Mouse (Mus musculus): ENCODE measurements around the gene Ranbp17. TPM values are rescaled to one million over a fixed set of nuclear protein-coding genes. Genes with fewer than 3 reads are reported as not detected.

Gene Ranbp17
- polyA plus RNA-seq, 1 experiment from 2014 or later = 1.1 TPM

DNA sequence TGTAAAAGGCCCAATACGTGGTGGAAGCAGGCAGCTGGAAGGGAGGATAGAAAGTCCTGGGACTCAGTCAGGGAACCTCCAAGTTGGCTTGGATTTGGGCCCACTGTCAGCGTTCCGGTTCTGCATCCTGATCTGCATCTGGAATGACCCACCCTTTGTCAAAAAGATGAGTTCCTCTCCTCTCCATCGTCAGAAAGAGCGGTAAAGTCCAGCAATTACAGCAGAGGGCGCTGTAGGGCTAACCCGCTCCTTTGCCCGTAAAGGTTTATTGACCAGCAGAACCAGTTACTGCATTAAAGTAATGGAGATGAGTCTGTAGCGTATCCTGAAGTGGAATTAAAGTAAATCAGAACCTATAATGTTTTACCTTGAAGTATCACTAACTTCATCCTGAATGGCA is 343.1 kb downstream of the Ranbp17 start:
- no peaks in the 10 kb centered on the region for H3K36me3 ChIP-seq (replicated peaks; ENCODE audit: insufficient read depth, low read length)
- no peaks in the 10 kb centered on the region for H3K27me3 ChIP-seq (ENCODE audit: insufficient read depth, low read length)
- no peaks in the 10 kb centered on the region for H3K4me1 ChIP-seq (ENCODE audit: insufficient read depth)
- H3K4me2 ChIP-seq (ENCODE audit: low read depth, low read length) = no peak overlapping the region
- ATAC-seq (no peak), DNase-seq (peak; percentile 67)
- H3K27ac ChIP-seq (ENCODE audit: low read depth) = no peak overlapping the region
- no peaks in the 10 kb centered on the region for H3K9me3 ChIP-seq (ENCODE audit: low read length)
- WGBS (ENCODE audit: insufficient replicate concordance) = 12% methylated on average over 9 of the region's 9 CpGs
- H3K4me3 ChIP-seq (ENCODE audit: low read depth, low read length) = no peak overlapping the region
- H3K9ac ChIP-seq (replicated peaks) = no peak overlapping the region
- no peak for TF ChIP-seq EP300 (IDR thresholded peaks at IDR 0.05; ENCODE audit: low read depth)
- TF ChIP-seq CTCF (IDR thresholded peaks at IDR 0.05; ENCODE audit: low read depth) = peak; percentile 80

DNA sequence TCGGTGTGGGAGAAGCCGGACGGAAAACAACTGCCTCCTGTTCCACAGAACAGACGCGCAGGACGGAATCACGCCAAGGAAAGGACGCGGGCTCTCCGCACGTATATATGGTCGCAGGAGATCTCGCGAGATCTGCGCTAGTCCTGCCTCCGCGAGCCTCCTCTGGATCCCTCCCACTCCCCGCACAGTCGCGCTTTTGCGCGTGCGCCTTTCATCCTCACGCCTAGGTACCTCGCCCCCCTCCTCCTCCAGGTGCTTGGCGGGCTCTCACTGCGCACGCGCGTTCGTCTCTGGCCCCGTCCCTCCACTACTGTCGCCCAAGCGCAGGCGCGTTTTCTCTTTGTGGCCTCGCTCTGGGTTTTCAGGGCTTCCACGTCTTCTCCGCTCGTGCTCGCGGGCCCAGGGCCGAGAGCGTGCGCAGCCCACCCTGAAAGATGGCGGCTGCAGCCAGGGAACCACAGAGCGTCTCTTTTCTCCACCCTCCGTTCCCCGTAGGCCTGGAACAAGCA is 350.5 kb downstream of the Ranbp17 start, which contains the start of gene Npm1:
Gene Npm1, minus strand, starts transcription at position 209 of the 509 bp plus-strand sequence.
- Histone ChIP-seq H3K36me3 (replicated peaks; ENCODE audit: insufficient read depth, low read length) (peaks cover 26% of the 10 kb centered on the region), H3K9me3 (ENCODE audit: low read length) (no peaks in the 10 kb centered on the region), H3K9ac (replicated peaks) (peak within 1 kb of the TSS; percentile 84), H3K27me3 (ENCODE audit: insufficient read depth, low read length) (no peaks in the 10 kb centered on the region), H3K4me1 (ENCODE audit: insufficient read depth) (peaks cover 10% of the 10 kb centered on the region), H3K4me2 (ENCODE audit: low read depth, low read length) (peak within 1 kb of the TSS; percentile 97), H3K27ac (ENCODE audit: low read depth) (peak within 1 kb of the TSS; percentile 83), H3K4me3 (ENCODE audit: low read depth, low read length) (peak within 1 kb of the TSS; percentile 89)
- DNase-seq (peak; percentile 98), ATAC-seq (peak; percentile 98)
- 4% methylated on average over 47 of the region's 49 CpGs for WGBS (ENCODE audit: insufficient replicate concordance)
- TF ChIP-seq EP300 (IDR thresholded peaks at IDR 0.05; ENCODE audit: low read depth) (no peak; the same call in 1 of the 2 replicates), CTCF (IDR thresholded peaks at IDR 0.05; ENCODE audit: low read depth) (no peak)

DNA sequence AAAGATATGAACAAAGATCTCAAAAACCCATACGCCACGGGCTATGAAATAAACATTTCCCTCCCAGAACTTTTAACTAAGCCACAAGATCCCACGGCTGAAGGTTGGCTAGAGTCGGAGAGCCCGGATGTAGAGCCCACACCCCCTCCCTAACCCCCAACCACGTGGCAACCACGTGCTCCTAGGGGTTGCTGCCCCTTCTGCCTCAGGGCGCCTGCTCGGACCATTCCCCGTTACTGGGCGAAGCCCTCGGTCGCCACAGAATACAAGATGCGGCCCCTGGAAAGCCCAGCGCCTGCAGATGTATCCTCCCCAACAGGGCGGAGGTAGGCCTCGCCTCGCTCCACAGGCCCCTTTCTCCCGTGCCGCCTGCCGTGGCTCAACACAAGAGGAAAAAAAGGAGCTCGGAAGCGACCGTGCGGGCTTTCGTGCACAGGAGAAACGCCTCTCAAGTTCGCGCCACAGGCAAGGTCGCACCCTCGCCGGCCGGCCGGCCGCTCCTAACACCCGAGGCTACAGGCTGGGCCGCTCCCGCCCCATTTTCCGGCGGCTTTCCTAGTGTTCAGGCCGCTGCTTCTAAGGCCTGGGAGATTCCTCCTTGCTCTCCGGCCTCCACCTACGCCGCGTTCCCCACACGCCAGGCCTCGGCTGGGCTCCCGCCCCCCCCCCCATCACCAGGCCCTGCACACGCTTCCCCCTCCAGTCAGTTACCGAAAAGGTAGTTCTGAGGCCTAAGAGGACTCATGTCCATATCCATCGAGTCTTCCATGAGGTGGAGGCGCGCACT is 351.1 kb downstream of the Ranbp17 start:
- DNase-seq (peak; percentile 79), ATAC-seq (peak; percentile 52)
- Histone ChIP-seq H3K27ac (ENCODE audit: low read depth) (peak overlapping the region; percentile 83), H3K4me1 (ENCODE audit: insufficient read depth) (peaks cover 10% of the 10 kb centered on the region), H3K9me3 (ENCODE audit: low read length) (no peaks in the 10 kb centered on the region), H3K27me3 (ENCODE audit: insufficient read depth, low read length) (no peaks in the 10 kb centered on the region), H3K4me3 (ENCODE audit: low read depth, low read length) (peak overlapping the region; percentile 89), H3K4me2 (ENCODE audit: low read depth, low read length) (peak overlapping the region; percentile 97), H3K9ac (replicated peaks) (peak overlapping the region; percentile 84), H3K36me3 (replicated peaks; ENCODE audit: insufficient read depth, low read length) (peaks cover 32% of the 10 kb centered on the region)
- 3% methylated on average over 49 of the region's 53 CpGs for WGBS (ENCODE audit: insufficient replicate concordance)
- TF ChIP-seq EP300 (IDR thresholded peaks at IDR 0.05; ENCODE audit: low read depth) (peak; percentile 36; the same call in 1 of the 2 replicates), CTCF (IDR thresholded peaks at IDR 0.05; ENCODE audit: low read depth) (no peak)

Other genes starting within 250 kb of the Ranbp17 start
- not detected in 2 replicates for gene Gm12117, start 237.0 kb downstream of the Ranbp17 start, polyA plus RNA-seq (2015; fragmentation: Nextera tagmentation; extraction: Ambion mirVana)
- 0.05 TPM in 1 of 2 replicates, not detected in the other for gene Gabrp, start 65.2 kb upstream of the Ranbp17 start, polyA plus RNA-seq (2015; fragmentation: Nextera tagmentation; extraction: Ambion mirVana)
- not detected in 2 replicates for gene D130052B06Rik, start 85.6 kb upstream of the Ranbp17 start, polyA plus RNA-seq (2015; fragmentation: Nextera tagmentation; extraction: Ambion mirVana)

Data from liver, postnatal 0 days (tissue).